Mouse (Mus musculus) embryonic facial prominence, embryonic 13.5 days (tissue): ENCODE data around the gene Tgfbr1. TPM values are rescaled to one million over a fixed set of nuclear protein-coding genes. Genes with fewer than 3 reads are reported as not detected.

Source experiments
- ATAC-seq: fragments of 200-750 bp; cut with Nextera tagmentation; 2 replicates; pipeline ENCODE4 v1.8.0; 2017; ENCODE audit warnings: low read depth; ENCODE audit not compliant: insufficient number of reproducible peaks, insufficient read depth, low FRiP score, low TSS enrichment
- H3K27ac ChIP-seq: fragments of 300-500 bp; sonication (generic); 2 replicates; pipeline ENCODE4 v1.5.1; 2015; ENCODE audit warnings: moderate library complexity, mild to moderate bottlenecking, inconsistent platforms
- H3K27me3 ChIP-seq: fragments of 300-500 bp; sonication (generic); 2 replicates; pipeline ENCODE4 v1.6.1; 2015; ENCODE audit warnings: mild to moderate bottlenecking, inconsistent platforms
- H3K36me3 ChIP-seq: fragments of 300-500 bp; sonication (generic); 2 replicates; pipeline ENCODE4 v1.6.1; 2015; ENCODE audit warnings: mild to moderate bottlenecking, inconsistent platforms
- H3K4me1 ChIP-seq: fragments of 300-500 bp; sonication (generic); 2 replicates; pipeline ENCODE4 v1.6.1; 2015; ENCODE audit warnings: inconsistent platforms
- H3K4me2 ChIP-seq: fragments of 300-500 bp; sonication (generic); 2 replicates; pipeline ENCODE4 v1.6.1; 2015; ENCODE audit warnings: moderate library complexity, mild to moderate bottlenecking, inconsistent platforms
- H3K4me3 ChIP-seq: fragments of 300-500 bp; sonication (generic); 2 replicates; pipeline ENCODE4 v1.5.1; 2015; ENCODE audit warnings: mild to moderate bottlenecking, inconsistent platforms
- H3K9ac ChIP-seq: fragments of 300-500 bp; sonication (generic); 2 replicates; pipeline ENCODE4 v1.6.1; 2015; ENCODE audit warnings: mild to moderate bottlenecking, inconsistent platforms
- H3K9me3 ChIP-seq: fragments of 300-500 bp; sonication (generic); 2 replicates; pipeline ENCODE4 v1.6.1; 2016; ENCODE audit warnings: inconsistent platforms
- WGBS: fragments of 180-500 bp; shearing (Covaris S2); methylation state at CpG from one replicate; pipeline ENCODE4 v1.1.7; 2015; ENCODE audit warnings: mixed read lengths; 5-methylcytosine and 5-hydroxymethylcytosine counted together
- polyA plus RNA-seq: library from polyadenylated mRNA; unstranded; fragments of >200 nt; fragmentation: Nextera tagmentation; extraction: Ambion mirVana; gene quantifications from 2 replicates; pipeline ENCODE4 v1.2.1, GENCODE M21; 2015

Tgfbr1 gene
- polyA plus RNA-seq: 45.1 and 45.7 TPM in 2 replicates

- Histone ChIP-seq H3K9ac (peak within 1 kb of the TSS; percentile 96), H3K4me3 (peak within 1 kb of the TSS; percentile 97), H3K4me2 (peak within 1 kb of the TSS; percentile 81), H3K36me3 (no peaks in the 10 kb centered on the region), H3K9me3 (no peaks in the 10 kb centered on the region), H3K4me1 (peaks cover 39% of the 10 kb centered on the region), H3K27ac (peak within 1 kb of the TSS; percentile 97), H3K27me3 (no peaks in the 10 kb centered on the region)
- ATAC-seq: peak; percentile 99
- WGBS: under 1% methylated on average over 54 of the region's 65 CpGs
Observed at GRCm38 (mm10) chr4:47352803-47353388, at the start of gene Tgfbr1. Gene Tgfbr1 (plus strand): TSS chr4:47353222.

GRCm38 (mm10) chr4:47303340-47303998 is 49.6 kb upstream of the Tgfbr1 start:
- Histone ChIP-seq H3K4me3 (no peak overlapping the region), H3K4me2 (no peak overlapping the region), H3K4me1 (peaks cover 11% of the 10 kb centered on the region), H3K27me3 (no peaks in the 10 kb centered on the region), H3K9ac (no peak overlapping the region), H3K36me3 (0 out of 2 replicates have a peak, but pooled peaks cover 5% of the 10 kb centered on the region), H3K27ac (peak overlapping the region; percentile 22; the same call in 1 of the 2 replicates), H3K9me3 (peaks cover 8% of the 10 kb centered on the region)
- 46% methylated on average over 5 of the region's 5 CpGs for WGBS
- 0 out of 2 replicates have a peak, but pooled peaks have one; percentile 56 for ATAC-seq

GRCm38 (mm10) chr4:47309886-47310625 is 43.0 kb upstream of the Tgfbr1 start:
- Histone ChIP-seq H3K4me1 (peaks cover 11% of the 10 kb centered on the region), H3K9me3 (no peaks in the 10 kb centered on the region), H3K9ac (no peak overlapping the region), H3K36me3 (no peaks in the 10 kb centered on the region), H3K27me3 (no peaks in the 10 kb centered on the region), H3K4me3 (no peak overlapping the region), H3K27ac (no peak overlapping the region), H3K4me2 (no peak overlapping the region)
- 79% methylated on average over 12 of the region's 12 CpGs for WGBS
- ATAC-seq: no peak

DNA sequence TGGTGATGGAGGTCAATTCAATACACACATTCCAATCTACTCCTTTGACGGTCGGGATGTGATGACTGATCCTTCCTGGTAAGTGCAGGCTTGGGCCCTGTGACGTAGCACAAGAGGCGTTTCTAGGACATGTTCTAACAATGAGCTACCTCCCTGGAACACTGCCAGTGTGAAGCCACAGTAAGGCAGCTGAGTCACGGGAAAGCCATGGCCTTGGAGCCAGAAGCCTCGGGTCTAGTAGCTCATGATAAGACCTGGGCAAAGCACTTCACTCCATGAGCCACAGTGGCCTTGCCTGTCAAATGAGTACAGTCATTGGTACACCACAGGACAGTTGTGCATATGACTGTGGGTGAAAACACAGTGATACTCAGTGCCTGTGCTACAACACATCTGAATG is 42.2 kb upstream of the Tgfbr1 start:
- Histone ChIP-seq H3K36me3 (no peaks in the 10 kb centered on the region), H3K9ac (no peak overlapping the region), H3K4me1 (peaks cover 11% of the 10 kb centered on the region), H3K4me3 (no peak overlapping the region), H3K27ac (no peak overlapping the region), H3K27me3 (no peaks in the 10 kb centered on the region), H3K9me3 (no peaks in the 10 kb centered on the region), H3K4me2 (no peak overlapping the region)
- ATAC-seq: no peak
- 72% methylated on average over 6 of the region's 6 CpGs for WGBS

DNA sequence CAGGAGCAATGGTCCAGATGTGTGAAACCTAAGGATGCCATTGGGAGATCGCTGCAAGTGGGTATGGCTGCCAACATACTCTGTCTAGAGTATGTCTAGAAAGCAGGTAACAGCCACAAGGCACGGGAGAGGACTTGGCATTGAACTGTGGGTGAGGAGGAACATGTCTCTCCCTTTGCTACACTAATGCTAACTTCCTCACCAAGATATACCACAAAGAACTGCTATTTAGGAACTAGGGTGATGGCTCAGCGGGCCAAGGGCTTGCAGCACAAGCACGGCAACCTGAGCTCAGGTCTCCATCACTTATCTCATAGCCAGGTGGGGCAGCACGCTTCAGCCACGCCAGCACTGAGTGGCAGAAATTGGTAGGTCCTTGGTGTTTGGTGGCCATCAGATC is 41.6 kb upstream of the Tgfbr1 start:
- Histone ChIP-seq H3K9me3 (no peaks in the 10 kb centered on the region), H3K36me3 (no peaks in the 10 kb centered on the region), H3K27me3 (no peaks in the 10 kb centered on the region), H3K4me2 (no peak overlapping the region), H3K27ac (no peak overlapping the region), H3K9ac (no peak overlapping the region), H3K4me1 (peaks cover 11% of the 10 kb centered on the region), H3K4me3 (no peak overlapping the region)
- 90% methylated on average over 6 of the region's 6 CpGs for WGBS
- ATAC-seq: no peak

DNA sequence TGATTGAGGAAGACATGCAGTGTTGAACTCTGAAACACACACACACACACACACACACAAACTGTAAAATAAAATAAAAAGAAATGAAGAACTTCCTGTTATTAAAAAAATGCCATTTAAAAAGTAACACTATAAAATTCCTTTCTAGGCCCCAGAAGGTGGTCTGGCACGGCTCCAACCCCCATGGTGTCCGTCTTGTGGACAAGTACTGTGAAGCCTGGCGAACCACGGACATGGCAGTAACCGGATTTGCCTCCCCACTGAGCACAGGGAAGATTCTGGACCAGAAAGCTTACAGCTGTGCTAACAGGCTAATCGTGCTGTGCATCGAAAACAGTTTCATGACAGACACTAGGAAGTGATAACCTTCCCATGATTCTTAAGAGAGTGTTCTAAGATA is 41.1 kb upstream of the Tgfbr1 start:
- no peak overlapping the region for H3K9ac ChIP-seq
- H3K4me1 ChIP-seq: peaks cover 11% of the 10 kb centered on the region
- no peak overlapping the region for H3K4me3 ChIP-seq
- no peak overlapping the region for H3K4me2 ChIP-seq
- H3K27ac ChIP-seq: no peak overlapping the region
- no peaks in the 10 kb centered on the region for H3K27me3 ChIP-seq
- H3K9me3 ChIP-seq: no peaks in the 10 kb centered on the region
- H3K36me3 ChIP-seq: no peaks in the 10 kb centered on the region
- no peak for ATAC-seq
- 63% methylated on average over 7 of the region's 7 CpGs for WGBS

GRCm38 (mm10) chr4:47312676-47313075 is 40.3 kb upstream of the Tgfbr1 start:
- Histone ChIP-seq H3K27ac (peak overlapping the region; percentile 74), H3K27me3 (no peaks in the 10 kb centered on the region), H3K4me1 (peaks cover 11% of the 10 kb centered on the region), H3K9me3 (no peaks in the 10 kb centered on the region), H3K4me3 (peak overlapping the region; percentile 11; the same call in 1 of the 2 replicates), H3K36me3 (no peaks in the 10 kb centered on the region), H3K4me2 (peak overlapping the region; percentile 38), H3K9ac (no peak overlapping the region)
- no peak for ATAC-seq
- WGBS: 51% methylated on average over 14 of the region's 14 CpGs

DNA sequence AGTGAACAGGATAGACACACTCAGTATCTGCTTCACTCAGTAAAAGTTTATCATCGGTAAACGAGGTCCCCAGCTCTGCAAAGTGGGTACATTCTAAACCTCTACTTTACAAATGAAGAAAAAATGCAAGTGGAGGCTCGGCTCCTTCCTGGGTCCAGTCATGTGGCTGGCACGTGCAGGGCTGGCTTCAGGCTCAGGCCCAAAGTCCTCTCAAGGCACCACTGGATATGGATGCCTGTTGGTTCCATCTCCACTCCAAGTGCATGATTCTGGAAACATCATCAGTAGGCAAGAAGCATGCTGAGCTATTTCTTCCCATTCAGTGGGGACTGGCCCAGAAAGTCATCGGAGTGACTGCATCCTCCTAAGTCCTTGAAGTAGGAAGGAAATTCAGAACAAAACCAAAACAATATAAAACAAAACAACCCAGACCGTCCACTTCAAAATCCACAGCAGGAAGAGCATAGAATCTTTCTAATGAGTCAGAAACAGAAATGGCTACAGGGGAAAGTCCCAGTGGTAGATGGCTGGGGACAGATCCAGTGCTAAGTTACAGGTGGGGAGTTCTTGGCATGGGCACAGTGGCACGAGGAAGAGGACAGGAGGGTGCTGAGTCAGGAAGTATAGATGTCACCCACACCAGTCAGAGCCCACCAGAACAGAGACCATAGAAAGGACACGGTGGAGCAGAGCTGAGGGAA is 39.2 kb upstream of the Tgfbr1 start:
- no peaks in the 10 kb centered on the region for H3K9me3 ChIP-seq
- peaks cover 15% of the 10 kb centered on the region for H3K4me1 ChIP-seq
- H3K4me2 ChIP-seq: no peak overlapping the region
- no peak overlapping the region for H3K9ac ChIP-seq
- H3K27ac ChIP-seq: no peak overlapping the region
- WGBS: 86% methylated on average over 8 of the region's 8 CpGs
- H3K36me3 ChIP-seq: no peaks in the 10 kb centered on the region
- no peaks in the 10 kb centered on the region for H3K27me3 ChIP-seq
- no peak overlapping the region for H3K4me3 ChIP-seq
- ATAC-seq: no peak

DNA sequence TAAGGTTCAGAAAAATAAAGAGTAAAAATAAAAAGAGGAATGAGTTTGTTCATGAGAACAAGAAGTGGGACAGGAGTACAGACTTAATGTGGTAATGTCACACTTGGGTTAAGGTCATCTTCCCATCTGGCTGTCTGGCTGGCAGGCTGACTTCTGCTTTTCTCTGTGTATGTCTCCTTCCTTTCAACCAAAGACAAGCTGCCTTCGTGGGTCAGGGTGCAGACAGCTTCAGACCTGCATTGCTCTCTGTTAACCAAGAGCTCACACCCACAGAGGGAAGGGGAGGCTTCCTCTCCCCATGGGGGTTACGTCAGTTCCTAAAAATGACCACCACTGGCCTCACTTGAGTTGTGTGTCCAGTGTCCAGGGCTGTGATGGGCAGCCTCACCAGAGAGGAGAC is 37.6 kb upstream of the Tgfbr1 start:
- H3K36me3 ChIP-seq: no peaks in the 10 kb centered on the region
- no peak overlapping the region for H3K4me2 ChIP-seq
- H3K27ac ChIP-seq: no peak overlapping the region
- no peak overlapping the region for H3K4me3 ChIP-seq
- peaks cover 15% of the 10 kb centered on the region for H3K4me1 ChIP-seq
- H3K9ac ChIP-seq: no peak overlapping the region
- H3K27me3 ChIP-seq: no peaks in the 10 kb centered on the region
- WGBS: 79% methylated on average over 2 of the region's 2 CpGs
- no peak for ATAC-seq
- 0 out of 2 replicates have a peak, but pooled peaks cover 2% of the 10 kb centered on the region for H3K9me3 ChIP-seq

GRCm38 (mm10) chr4:47316432-47316831 is 36.6 kb upstream of the Tgfbr1 start:
- no peak for ATAC-seq
- no peak overlapping the region for H3K4me3 ChIP-seq
- WGBS: 75% methylated on average over 6 of the region's 6 CpGs
- no peak overlapping the region for H3K4me2 ChIP-seq
- H3K27ac ChIP-seq: no peak overlapping the region
- H3K9me3 ChIP-seq: 0 out of 2 replicates have a peak, but pooled peaks cover 2% of the 10 kb centered on the region
- peaks cover 15% of the 10 kb centered on the region for H3K4me1 ChIP-seq
- no peaks in the 10 kb centered on the region for H3K27me3 ChIP-seq
- H3K36me3 ChIP-seq: no peaks in the 10 kb centered on the region
- no peak overlapping the region for H3K9ac ChIP-seq

- Histone ChIP-seq H3K4me1 (peaks cover 7% of the 10 kb centered on the region; the same call in 1 of the 2 replicates), H3K4me2 (no peak overlapping the region), H3K9ac (no peak overlapping the region), H3K27ac (no peak overlapping the region), H3K9me3 (0 out of 2 replicates have a peak, but pooled peaks cover 2% of the 10 kb centered on the region), H3K4me3 (no peak overlapping the region), H3K36me3 (no peaks in the 10 kb centered on the region), H3K27me3 (no peaks in the 10 kb centered on the region)
- WGBS: 75% methylated on average over 10 of the region's 10 CpGs
- no peak for ATAC-seq
Observed at GRCm38 (mm10) chr4:47319561-47320321, 33.3 kb upstream of the Tgfbr1 start.
